Mouse (Mus musculus): ENCODE results near the gene Tpst2. TPM values are rescaled to one million over a fixed set of nuclear protein-coding genes. Genes with fewer than 3 reads are reported as not detected.

Tpst2 gene
- polyA plus RNA-seq, 1 experiment from 2014 or later = 34.0 TPM

GRCm38 (mm10) chr5:112243041-112243440 is 33.5 kb upstream of the Tpst2 start:
- DNase-seq (ENCODE audit: low spot score) = peak; percentile 25
- H3K4me3 ChIP-seq = no peak overlapping the region
- no peaks in the 10 kb centered on the region for H3K9me3 ChIP-seq
- peaks cover 48% of the 10 kb centered on the region for H3K4me1 ChIP-seq
- H3K27ac ChIP-seq (replicated peaks) = no peak overlapping the region
- 52% methylated on average over 5 of the region's 5 CpGs for WGBS
- no peaks in the 10 kb centered on the region for H3K36me3 ChIP-seq (replicated peaks)
- peaks cover 29% of the 10 kb centered on the region for H3K27me3 ChIP-seq (replicated peaks; ENCODE audit: low read depth, poor library complexity, severe bottlenecking)

GRCm38 (mm10) chr5:112243539-112244274 is 32.8 kb upstream of the Tpst2 start:
- H3K4me1 ChIP-seq = peaks cover 42% of the 10 kb centered on the region
- WGBS = 71% methylated on average over 10 of the region's 10 CpGs
- peaks cover 22% of the 10 kb centered on the region for H3K27me3 ChIP-seq (replicated peaks; ENCODE audit: low read depth, poor library complexity, severe bottlenecking)

DNA sequence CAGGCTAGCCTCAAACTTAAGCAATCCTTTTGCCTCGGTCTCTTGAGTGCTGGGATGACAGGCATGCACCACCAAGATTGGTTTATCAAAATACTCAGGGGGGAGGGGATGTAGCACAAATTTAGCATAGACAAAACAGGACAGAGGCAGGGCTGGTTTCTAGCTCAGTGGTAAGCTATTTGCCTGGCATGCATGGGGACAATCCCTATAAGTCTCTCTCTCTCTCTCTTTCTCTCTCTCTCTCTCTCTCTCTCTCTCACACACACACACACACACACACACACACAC is 32.3 kb upstream of the Tpst2 start:
- no peak for DNase-seq (ENCODE audit: low spot score)
- Histone ChIP-seq H3K36me3 (replicated peaks) (no peaks in the 10 kb centered on the region), H3K4me3 (no peak overlapping the region), H3K27ac (replicated peaks) (no peak overlapping the region; the same call in 1 of the 2 replicates), H3K4me1 (peaks cover 36% of the 10 kb centered on the region), H3K9me3 (no peaks in the 10 kb centered on the region), H3K27me3 (replicated peaks; ENCODE audit: low read depth, poor library complexity, severe bottlenecking) (peaks cover 17% of the 10 kb centered on the region)
- 71% methylated on average over 1 of the region's 1 CpGs for WGBS

More at GRCm38 (mm10) chr5:112243539-112244274, 32.8 kb upstream of the Tpst2 start:
- DNase-seq (ENCODE audit: low spot score) = no peak
- no peaks in the 10 kb centered on the region for H3K9me3 ChIP-seq
- H3K36me3 ChIP-seq (replicated peaks) = no peaks in the 10 kb centered on the region
- H3K4me3 ChIP-seq = no peak overlapping the region
- H3K27ac ChIP-seq (replicated peaks) = no peak overlapping the region; the same call in 1 of the 2 replicates

DNA sequence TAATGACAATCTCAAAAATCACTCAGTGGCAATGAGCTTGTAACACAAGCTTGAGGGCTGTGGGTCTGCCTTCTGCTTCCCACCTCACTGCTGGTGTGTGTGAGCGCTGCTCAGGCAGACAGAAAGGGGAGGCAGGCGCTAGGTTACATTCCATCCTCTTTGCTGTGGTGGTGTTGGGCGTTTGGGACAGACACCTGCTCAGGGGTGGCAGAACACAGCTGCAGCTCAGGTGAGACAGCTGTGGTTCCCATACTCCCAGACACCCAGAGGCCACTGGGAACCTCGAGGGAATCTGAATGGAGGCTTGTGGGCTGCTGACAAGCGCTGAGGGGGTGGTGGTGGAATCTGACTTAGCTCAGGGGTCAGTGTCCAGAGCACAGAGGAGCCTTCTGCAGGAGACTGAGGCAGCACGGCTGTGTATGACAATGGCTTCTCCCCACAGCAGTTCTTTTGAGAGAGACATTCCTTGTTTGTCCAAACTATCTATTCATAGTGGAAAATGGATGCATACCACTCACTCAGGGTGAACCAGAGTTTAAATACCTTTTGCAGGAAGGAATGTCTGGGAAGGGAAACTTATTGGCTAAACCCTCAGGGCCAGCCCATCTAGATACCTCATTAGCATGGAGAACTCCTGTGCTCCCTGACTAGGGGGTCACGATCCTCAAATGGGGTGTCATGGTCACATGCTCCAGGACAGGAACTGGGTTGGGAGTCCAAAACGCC is 31.4 kb upstream of the Tpst2 start:
- H3K27me3 ChIP-seq (replicated peaks; ENCODE audit: low read depth, poor library complexity, severe bottlenecking) = peaks cover 9% of the 10 kb centered on the region
- no peak for DNase-seq (ENCODE audit: low spot score)
- WGBS = 58% methylated on average over 8 of the region's 8 CpGs
- H3K4me3 ChIP-seq = no peak overlapping the region
- H3K9me3 ChIP-seq = no peaks in the 10 kb centered on the region
- no peak overlapping the region for H3K27ac ChIP-seq (replicated peaks)
- no peaks in the 10 kb centered on the region for H3K36me3 ChIP-seq (replicated peaks)
- H3K4me1 ChIP-seq = peaks cover 32% of the 10 kb centered on the region

GRCm38 (mm10) chr5:112247399-112247798 is 29.1 kb upstream of the Tpst2 start:
- Histone ChIP-seq H3K36me3 (replicated peaks) (no peaks in the 10 kb centered on the region), H3K27me3 (replicated peaks; ENCODE audit: low read depth, poor library complexity, severe bottlenecking) (peaks cover 7% of the 10 kb centered on the region), H3K4me1 (peaks cover 23% of the 10 kb centered on the region), H3K27ac (replicated peaks) (no peak overlapping the region), H3K9me3 (no peaks in the 10 kb centered on the region), H3K4me3 (no peak overlapping the region)
- 49% methylated on average over 8 of the region's 8 CpGs for WGBS
- DNase-seq (ENCODE audit: low spot score) = no peak

DNA sequence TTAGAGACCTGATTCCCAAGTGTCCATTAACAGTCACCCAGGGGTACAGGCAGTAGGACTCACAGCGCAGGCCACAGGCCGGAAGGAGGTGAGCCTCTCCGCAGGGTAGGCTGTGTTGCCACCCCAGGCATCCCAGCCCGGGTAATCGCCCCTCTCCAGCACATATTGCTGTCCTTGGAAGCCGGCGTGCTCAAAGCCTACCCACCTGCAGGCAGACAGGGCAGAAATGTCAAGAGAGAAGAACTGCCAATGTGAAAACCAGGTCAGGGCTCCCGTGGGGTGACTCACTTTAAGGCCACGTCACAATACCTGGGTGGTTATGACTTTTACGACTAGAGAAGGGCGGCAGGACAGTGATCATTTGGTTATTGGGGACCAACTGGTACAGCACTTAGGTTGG is 27.4 kb upstream of the Tpst2 start:
- H3K9me3 ChIP-seq = no peaks in the 10 kb centered on the region
- no peak for DNase-seq (ENCODE audit: low spot score)
- H3K4me3 ChIP-seq = no peak overlapping the region
- no peak overlapping the region for H3K27ac ChIP-seq (replicated peaks)
- no peaks in the 10 kb centered on the region for H3K36me3 ChIP-seq (replicated peaks)
- WGBS = 87% methylated on average over 11 of the region's 11 CpGs
- peaks cover 22% of the 10 kb centered on the region for H3K4me1 ChIP-seq
- peaks cover 7% of the 10 kb centered on the region for H3K27me3 ChIP-seq (replicated peaks; ENCODE audit: low read depth, poor library complexity, severe bottlenecking)

- DNase-seq (ENCODE audit: low spot score) = no peak
- 78% methylated on average over 2 of the region's 2 CpGs for WGBS
- H3K27ac ChIP-seq (replicated peaks) = no peak within 1 kb of the TSS; the same call in 1 of the 2 replicates
- H3K27me3 ChIP-seq (replicated peaks; ENCODE audit: low read depth, poor library complexity, severe bottlenecking) = 0 out of 2 replicates have a peak, but pooled peaks cover 2% of the 10 kb centered on the region
- H3K4me3 ChIP-seq = no peak within 1 kb of the TSS
- H3K9me3 ChIP-seq = no peaks in the 10 kb centered on the region
- peaks cover 14% of the 10 kb centered on the region for H3K4me1 ChIP-seq
- H3K36me3 ChIP-seq (replicated peaks) = no peaks in the 10 kb centered on the region
Measured at GRCm38 (mm10) chr5:112252400-112252799, 24.1 kb upstream of the Tpst2 start, which contains the start of gene Cryba4. TSS of gene Cryba4 (minus strand) at chr5:112252518.

GRCm38 (mm10) chr5:112253169-112253568 is 23.3 kb upstream of the Tpst2 start:
- H3K36me3 ChIP-seq (replicated peaks) = no peaks in the 10 kb centered on the region
- no peak overlapping the region for H3K27ac ChIP-seq (replicated peaks)
- WGBS = 27% methylated on average over 8 of the region's 8 CpGs
- peaks cover 9% of the 10 kb centered on the region; the same call in 1 of the 2 replicates for H3K27me3 ChIP-seq (replicated peaks; ENCODE audit: low read depth, poor library complexity, severe bottlenecking)
- H3K9me3 ChIP-seq = no peaks in the 10 kb centered on the region
- peaks cover 19% of the 10 kb centered on the region for H3K4me1 ChIP-seq
- no peak for DNase-seq (ENCODE audit: low spot score)
- no peak overlapping the region for H3K4me3 ChIP-seq

- WGBS = 84% methylated on average over 7 of the region's 7 CpGs
Measured at GRCm38 (mm10) chr5:112254282-112254806, 22.1 kb upstream of the Tpst2 start.

DNA sequence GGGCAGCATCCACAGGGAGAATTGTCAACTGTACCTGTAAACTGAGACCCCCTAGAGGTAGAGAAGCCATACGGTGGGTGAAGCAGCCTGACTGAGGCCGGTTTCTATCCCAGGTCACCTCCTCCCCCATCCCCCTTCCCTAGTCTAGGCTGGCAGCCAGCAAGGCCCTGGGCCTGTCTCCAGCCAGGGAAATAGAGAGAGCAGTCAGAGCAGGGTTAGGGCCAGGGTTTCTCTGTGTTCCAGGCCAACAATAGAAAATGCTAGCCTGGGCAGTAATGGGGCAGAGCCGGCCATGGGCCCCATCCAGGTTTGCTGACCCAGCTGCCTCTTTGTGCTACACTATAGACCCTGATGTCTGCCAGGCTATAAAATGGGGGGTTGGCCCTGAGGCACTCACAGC is 21.1 kb upstream of the Tpst2 start, which contains the start of gene Crybb1:
Gene Crybb1, plus strand, starts transcription at position 390 of the 400 bp plus-strand sequence.
- Histone ChIP-seq H3K27me3 (replicated peaks; ENCODE audit: low read depth, poor library complexity, severe bottlenecking) (peaks cover 14% of the 10 kb centered on the region; the same call in 1 of the 2 replicates), H3K9me3 (no peaks in the 10 kb centered on the region), H3K27ac (replicated peaks) (no peak within 1 kb of the TSS), H3K4me1 (peaks cover 20% of the 10 kb centered on the region), H3K36me3 (replicated peaks) (no peaks in the 10 kb centered on the region), H3K4me3 (no peak within 1 kb of the TSS)
- no peak for DNase-seq (ENCODE audit: low spot score)
- 55% methylated on average over 3 of the region's 3 CpGs for WGBS

More at GRCm38 (mm10) chr5:112254282-112254806, 22.1 kb upstream of the Tpst2 start:
- Histone ChIP-seq H3K9me3 (no peaks in the 10 kb centered on the region), H3K27ac (replicated peaks) (no peak overlapping the region), H3K27me3 (replicated peaks; ENCODE audit: low read depth, poor library complexity, severe bottlenecking) (peaks cover 12% of the 10 kb centered on the region; the same call in 1 of the 2 replicates), H3K4me1 (peaks cover 20% of the 10 kb centered on the region), H3K36me3 (replicated peaks) (no peaks in the 10 kb centered on the region), H3K4me3 (no peak overlapping the region)
- DNase-seq (ENCODE audit: low spot score) = no peak

- no peak overlapping the region for H3K27ac ChIP-seq (replicated peaks)
- no peak for DNase-seq (ENCODE audit: low spot score)
- no peak overlapping the region for H3K4me3 ChIP-seq
- 82% methylated on average over 9 of the region's 9 CpGs for WGBS
- H3K9me3 ChIP-seq = no peaks in the 10 kb centered on the region
- peaks cover 20% of the 10 kb centered on the region for H3K4me1 ChIP-seq
- H3K27me3 ChIP-seq (replicated peaks; ENCODE audit: low read depth, poor library complexity, severe bottlenecking) = peaks cover 18% of the 10 kb centered on the region; the same call in 1 of the 2 replicates
- no peaks in the 10 kb centered on the region for H3K36me3 ChIP-seq (replicated peaks)
Measured at GRCm38 (mm10) chr5:112256457-112256856, 20.0 kb upstream of the Tpst2 start.

- no peak overlapping the region for H3K27ac ChIP-seq (replicated peaks)
- no peak overlapping the region for H3K4me3 ChIP-seq
- H3K4me1 ChIP-seq = peaks cover 18% of the 10 kb centered on the region
- H3K9me3 ChIP-seq = no peaks in the 10 kb centered on the region
- DNase-seq (ENCODE audit: low spot score) = no peak
- H3K27me3 ChIP-seq (replicated peaks; ENCODE audit: low read depth, poor library complexity, severe bottlenecking) = peaks cover 18% of the 10 kb centered on the region; the same call in 1 of the 2 replicates
- 74% methylated on average over 3 of the region's 3 CpGs for whole genome bisulfite sequencing
- no peaks in the 10 kb centered on the region for H3K36me3 ChIP-seq (replicated peaks)
Measured at GRCm38 (mm10) chr5:112257896-112258295, 18.6 kb upstream of the Tpst2 start.

All from embryonic facial prominence, embryonic 10.5 days (tissue).